Mouse (Mus musculus) CD8-positive naive resting alpha-beta T cell, adult 2 months (primary cell): Measurements from ENCODE around the gene 1700028K03Rik.

Experiments used
- DNase-seq, 2 experiments: peaks; one replicate each; pipeline ENCODE4 v3.0.0; 2022; ENCODE audit warnings: low read depth in 2 of 2, low spot score in 2 of 2

1700028K03Rik gene

DNA sequence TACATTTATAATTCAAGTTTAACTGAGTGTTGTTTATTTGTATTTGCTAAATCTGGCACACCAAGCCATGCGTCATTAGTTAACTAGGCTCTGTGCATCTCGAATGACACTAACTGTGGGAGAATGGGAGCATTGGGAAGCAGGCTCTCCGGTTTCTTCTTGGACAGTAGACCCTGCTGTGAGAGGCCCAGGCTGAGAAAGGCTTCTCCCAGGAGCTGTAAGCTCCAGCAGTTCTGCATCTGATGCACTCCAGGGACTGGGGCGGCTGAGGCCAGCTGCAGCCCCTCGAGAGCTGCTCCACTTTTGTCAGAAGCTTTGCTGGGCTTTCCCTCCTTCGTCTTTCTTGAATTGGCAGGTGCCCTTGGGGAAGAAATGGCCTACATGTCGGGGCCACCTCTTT lies 7.2 kb downstream of the 1700028K03Rik start:
- no peak for DNase-seq

GRCm38 (mm10) chr5:107545927-107546326 lies 11.4 kb downstream of the 1700028K03Rik start:
- peak in 1 of 2 experiments; percentile 12 for DNase-seq

DNA sequence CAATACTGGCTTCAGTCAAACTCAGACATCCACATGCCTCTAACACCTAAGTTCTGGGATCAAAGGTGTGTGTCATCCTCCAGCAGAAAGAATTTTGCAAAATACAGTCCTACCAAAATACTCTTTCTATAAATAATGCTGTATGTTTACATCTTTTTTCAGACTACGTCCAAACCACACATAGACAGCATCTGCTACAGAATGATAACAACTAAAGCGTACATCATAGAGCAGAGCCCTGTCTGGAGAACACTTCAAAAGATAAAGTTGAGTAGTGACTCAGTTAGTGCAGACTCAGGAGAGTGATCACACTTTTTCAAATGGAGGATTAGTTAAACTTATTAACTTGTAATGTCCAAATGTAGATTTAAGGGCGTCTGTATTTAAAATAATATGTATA lies 13.4 kb downstream of the 1700028K03Rik start:
- no peak for DNase-seq

DNA sequence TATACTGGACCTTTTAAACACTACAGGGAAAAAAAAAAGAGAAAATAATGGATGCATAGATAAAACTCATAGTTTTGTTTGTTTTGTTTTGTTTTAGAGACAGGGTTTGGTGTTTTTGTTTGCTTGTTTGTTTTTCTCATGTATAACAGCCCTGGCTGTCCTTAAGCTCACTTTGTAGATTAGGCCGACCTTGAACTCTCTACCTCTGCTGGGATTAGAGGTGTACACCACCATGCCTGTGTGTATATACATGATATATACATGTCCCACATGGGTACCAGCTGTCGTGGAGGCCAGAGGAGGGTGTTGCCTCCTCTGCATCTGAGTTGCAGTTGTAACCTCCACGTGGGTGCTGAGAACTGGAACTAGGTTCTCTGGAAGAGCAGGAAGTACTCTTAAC lies 13.9 kb downstream of the 1700028K03Rik start:
- no peak for DNase-seq

- DNase-seq, result no peak
Measured at GRCm38 (mm10) chr5:107554336-107554735, 19.8 kb downstream of the 1700028K03Rik start.

DNA sequence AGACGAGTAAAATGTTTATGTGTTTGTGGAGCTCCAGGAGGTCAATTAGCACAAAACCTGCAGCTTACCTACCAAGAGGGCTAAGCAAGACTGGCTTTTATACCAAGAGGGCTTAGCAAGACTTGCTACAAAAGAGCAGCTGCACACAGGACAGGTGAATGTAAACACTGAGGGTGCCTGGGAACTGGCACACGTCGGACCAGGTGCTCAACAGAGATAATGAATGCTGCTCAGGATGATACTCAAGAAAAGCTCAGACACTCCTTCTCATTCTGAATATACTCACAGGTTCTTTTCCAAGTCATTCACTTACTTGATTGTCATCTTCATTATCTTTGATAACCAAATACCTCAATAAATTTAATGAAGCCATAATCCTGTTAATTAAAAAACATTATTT lies 22.5 kb downstream of the 1700028K03Rik start:
- DNase-seq, result no peak

DNA sequence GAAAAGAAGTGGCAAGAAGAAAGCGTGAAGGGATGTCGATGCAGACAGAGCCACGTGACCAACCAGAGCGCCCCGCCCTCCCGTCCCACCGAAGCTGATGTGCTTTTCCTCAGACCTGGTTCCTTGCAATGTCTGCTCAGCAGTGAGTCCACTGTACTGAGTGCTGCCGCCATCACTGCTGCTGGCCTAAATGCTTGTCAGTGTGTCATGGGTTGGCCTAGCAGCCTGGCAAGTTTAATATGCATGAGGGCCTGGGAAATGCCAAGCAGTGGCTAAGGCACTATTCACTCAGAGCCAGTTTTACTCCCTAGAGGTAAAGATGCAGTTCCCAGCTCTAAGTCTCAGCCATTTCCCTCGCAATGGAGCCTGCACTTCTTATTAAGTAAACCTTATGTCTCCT lies 34.6 kb downstream of the 1700028K03Rik start:
- no peak for DNase-seq

DNA sequence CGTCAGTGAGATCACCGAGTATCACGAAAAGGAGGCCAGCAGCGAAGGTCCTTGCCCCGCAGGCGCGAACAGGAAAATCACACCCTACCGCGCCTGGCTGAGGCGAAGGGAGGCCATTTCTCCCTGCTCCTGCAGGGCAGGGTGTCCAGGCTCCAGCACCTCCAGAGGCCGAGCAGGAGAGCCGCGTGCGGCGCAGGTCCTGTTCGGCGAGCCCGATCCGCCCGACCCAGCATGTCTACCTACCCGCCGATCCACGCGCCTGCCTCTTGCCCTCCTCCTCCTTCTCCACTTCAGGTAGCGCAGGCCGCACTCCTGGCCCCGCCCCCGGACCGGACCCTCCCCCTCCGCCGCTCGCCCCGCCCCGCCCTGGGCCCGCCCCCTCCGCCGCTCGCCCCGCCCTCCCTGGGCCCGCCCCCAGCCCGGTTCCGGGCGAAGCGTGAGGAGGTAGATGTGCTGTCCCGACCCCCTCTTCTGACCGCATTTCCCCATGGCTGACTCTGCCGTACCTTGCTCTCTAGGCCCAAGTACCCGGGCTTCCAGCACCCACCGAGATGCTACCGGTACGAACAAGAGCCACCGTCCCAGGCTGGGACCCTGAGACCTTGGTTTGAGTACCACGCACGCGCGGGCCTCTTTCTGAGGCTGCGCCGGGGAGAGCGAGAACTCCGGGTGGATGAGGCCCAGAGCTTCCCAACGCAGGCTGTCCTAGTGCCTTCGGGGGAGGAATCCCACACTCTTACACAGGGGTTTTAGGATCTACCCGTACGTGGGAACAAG lies 63.0 kb downstream of the 1700028K03Rik start, which contains the start of the genes Rpap2 and Glmn:
Gene Rpap2 (plus strand): TSS at position 73 of the 777 bp plus-strand sequence.
Gene Glmn (minus strand): TSS at position 588 of the 777 bp plus-strand sequence.
- peak; percentile 78 to 79 for DNase-seq

GRCm38 (mm10) chr5:107598380-107598779 lies 63.9 kb downstream of the 1700028K03Rik start:
- DNase-seq, result no peak
